Mouse (Mus musculus) adrenal gland (tissue): ENCODE data around the gene March1.

Experiments
- intact Hi-C: fragments of 180-260 bp; cut with DNase I; formaldehyde crosslinking; loops from one replicate; pipeline ENCODE4 v1.15.1; 2025

Gene March1

DNA sequence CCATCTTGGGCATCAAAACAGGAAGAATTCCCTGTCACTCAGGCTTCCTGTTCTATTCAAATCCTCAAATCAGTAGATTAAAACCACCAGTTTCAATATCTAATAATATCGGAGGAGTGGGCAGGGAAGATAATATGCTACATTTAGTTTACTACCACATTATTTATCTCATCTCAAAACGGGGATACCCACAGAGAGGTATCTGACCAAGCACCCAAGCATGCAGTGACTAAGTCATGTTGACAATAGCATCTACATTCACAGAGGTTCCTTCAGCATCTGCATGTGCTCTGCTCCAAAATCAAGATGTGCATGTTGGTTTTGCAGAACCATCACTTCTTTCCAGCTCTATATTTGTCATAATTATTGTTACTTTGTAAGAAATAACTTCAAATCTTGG, 364.3 kb downstream of the March1 start:
- intact Hi-C loops: no loop called here

DNA sequence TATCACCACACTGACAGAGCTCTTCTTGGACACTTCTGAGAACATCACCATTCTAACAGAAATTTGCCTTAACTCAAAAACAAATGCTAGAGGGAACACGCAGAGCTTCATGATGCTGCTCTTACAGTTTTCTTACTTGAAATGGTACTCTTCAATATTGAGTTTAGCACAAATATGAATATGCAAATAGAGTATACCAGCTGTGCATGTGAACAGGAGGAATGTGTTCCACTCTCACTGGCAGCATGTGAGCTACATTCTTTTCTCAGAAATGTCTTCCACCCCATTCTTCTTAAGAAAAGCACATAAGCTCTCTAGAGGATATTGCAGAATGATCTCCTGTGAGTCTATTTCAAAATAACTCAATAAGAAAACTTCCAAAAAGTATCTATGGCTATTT, 370.0 kb downstream of the March1 start:
- intact Hi-C loops: no loop called here

DNA sequence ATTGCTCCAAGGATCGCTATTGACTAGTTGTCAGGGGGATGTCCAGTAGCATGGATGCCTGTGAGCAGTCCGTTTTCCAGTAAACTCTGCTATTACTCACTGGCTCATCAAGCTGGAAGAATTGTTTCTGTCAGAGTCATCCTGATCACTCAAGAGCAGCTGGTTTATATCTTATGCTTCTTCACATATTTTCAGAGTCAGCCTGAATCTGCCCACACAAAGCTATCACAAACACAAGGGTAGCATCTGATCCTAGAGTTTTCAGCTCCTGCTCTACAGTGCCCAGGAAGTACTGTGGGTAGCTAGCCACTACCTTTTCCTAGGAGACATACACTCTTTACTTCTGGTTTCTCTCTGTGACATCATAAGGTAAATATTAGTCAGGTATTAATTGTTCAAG, 405.1 kb downstream of the March1 start:
- intact Hi-C loops: no loop called here

DNA sequence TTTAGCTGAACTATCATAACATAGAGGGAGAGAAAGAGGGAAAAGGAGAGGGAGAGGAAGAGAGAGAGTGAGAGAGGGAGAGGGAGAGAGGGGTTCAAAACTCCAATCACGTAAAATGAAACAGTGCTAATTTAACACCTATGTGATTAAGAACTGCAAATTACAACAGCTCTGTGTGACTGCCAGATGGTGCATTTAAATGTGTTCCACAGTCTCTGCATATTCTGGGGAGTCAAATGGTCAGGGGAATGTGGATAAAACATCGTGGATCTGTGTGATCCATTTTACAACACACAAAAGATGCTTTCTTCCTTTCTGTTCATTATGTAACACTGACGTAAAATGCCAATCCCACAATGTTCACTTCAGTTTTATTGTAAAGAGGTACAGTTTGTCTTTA, 416.0 kb downstream of the March1 start:
- intact Hi-C loops: no loop called here

DNA sequence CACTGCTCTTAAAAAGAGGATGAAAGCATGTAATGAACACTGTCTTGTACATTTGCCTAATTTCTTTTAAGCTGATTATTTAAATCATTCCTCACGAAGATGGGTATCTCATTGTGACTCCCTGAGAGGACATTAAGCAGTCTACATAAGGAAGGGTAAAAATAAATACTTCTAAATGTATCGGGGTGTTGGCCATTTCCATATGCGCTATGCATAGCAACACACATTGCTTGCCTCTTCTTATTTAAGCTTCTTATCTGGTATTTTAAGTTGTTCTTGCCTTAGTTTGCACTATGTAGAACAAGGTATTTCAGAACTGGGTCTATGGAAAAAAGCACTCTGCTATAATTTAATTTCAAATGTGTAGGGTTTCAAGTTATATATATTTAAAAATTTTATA, 416.7 kb downstream of the March1 start:
- intact Hi-C loops: no loop called here

DNA sequence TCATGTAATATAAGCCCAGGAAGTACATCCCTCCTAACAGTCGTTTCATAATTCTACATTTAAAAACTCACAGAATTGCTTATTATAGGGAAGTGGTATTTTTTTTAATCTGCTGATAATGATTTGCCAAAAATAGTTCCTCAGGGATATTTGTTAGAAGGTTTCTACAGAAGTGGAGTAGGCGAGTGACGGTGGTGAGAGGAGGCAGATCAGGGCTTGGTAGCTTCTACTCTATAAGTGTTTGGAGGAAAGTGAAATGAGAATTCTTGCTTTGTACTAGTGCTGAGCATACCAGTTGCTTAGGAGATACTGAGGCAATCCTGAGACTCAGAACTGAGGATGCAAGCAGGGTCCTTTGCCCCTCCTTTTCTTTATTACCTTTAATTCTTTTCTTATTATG, 476.5 kb downstream of the March1 start:
- intact Hi-C loops: no loop called here

DNA sequence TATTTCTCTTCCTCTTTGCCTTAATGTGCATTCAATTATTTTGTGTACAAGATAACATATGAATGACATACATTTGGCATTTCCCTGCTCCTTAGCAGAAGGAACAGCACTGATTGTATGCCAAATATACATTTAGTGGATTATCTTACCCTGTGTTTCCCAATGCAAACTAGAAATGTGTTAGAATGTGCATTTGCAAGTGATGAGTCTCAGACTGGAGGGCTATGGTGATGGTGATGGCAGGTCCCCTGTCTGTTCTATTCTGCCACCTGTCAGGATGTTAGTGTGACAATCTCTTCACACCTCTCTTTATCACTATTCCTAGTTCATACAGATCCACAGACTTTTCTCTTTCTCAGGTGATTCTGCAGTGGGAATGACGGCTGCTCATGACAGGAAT, 480.4 kb downstream of the March1 start:
- intact Hi-C loops: no loop called here

DNA sequence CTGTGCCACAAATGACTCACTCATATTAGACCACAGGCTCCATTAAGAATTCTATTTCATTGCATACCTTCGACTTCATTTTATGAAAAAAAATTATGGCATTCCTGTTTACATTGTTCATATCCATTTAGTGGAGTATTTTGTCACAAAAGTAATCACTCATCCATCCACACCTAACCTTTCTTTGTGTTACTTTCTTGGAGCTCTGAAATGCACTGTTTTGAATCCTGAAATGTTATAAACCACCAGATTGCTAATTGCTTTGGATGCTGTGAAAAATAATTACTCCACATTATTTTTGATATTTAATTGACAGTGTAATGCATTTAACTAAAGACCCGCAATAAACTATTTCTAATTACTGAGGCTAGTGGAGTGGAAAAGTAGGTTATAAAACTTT, 501.6 kb downstream of the March1 start:
- intact Hi-C loops: no loop called here

DNA sequence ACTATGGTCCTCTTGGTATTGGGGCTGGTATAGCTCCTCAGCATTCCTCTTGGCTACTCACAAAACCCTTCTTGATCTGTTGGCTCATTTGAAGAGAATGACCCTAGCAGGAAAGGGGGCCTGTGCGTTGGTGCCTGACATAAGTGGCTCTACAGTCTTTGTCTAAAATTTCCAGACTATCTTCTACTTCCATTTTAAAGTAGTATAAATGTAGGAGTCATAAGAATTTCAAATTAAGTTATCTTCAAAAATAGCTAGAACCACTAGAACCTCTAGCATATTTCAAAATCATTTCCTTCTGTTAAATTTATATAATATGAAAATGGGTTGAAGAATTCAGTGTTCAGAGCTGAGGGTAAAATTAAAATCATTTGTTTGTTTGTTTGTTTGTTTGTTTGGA, 541.9 kb downstream of the March1 start:
- intact Hi-C loops: no loop called here

DNA sequence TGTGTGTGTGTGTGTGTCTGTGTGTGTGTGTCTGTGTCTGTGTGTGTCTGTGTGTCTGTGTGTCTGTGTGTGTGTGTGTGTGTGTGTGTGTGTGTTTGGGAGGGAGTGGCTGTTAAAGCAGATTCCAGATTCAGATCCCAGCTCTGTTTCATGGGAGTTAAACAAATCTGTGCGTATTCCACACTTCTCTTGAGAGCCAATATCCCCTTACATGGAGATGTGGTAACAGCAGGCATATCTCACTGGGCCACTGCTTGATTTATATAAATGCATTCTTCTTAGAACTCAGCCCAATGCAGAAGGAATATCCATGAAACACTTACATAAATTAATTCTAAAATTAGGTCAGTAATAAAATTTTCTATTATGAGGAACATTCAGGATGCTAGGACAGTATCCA, 549.1 kb downstream of the March1 start:
- intact Hi-C loops: no loop called here

DNA sequence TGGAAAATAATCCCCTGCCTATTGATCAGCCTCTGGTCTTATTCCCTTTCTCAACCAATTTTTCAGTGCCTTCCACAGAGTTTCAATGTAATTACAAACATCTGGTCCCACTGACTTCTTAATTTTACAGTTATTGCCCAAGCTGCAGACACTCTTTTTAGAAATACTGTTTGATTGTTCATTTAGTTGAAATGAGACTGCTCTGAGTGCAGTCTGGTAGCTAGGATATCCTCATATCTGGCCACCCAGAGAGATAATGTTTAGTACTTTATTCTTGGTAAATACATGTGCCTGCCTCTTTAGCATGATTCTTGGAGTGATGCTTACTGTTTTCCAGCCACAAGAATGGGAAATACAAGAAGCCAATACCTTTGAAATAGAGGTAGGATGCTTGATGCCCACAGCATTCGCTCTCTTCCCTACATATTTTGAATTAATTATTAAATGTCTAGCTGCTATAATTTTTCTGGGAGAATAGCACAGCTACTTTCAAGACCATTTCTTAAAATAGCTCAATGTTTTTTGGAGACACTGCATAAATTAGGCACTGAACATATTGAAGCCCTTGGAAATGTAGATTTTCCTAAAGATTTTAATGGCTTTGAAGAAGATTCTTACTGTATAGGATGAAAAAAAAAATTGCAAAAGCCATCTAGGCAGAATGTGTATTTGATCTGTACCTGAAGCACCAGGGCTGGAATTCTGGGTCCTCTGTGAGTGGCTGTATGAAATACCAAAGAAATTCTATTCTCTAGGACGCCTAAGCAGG, 549.9 kb downstream of the March1 start:
- intact Hi-C loops: no loop called here

DNA sequence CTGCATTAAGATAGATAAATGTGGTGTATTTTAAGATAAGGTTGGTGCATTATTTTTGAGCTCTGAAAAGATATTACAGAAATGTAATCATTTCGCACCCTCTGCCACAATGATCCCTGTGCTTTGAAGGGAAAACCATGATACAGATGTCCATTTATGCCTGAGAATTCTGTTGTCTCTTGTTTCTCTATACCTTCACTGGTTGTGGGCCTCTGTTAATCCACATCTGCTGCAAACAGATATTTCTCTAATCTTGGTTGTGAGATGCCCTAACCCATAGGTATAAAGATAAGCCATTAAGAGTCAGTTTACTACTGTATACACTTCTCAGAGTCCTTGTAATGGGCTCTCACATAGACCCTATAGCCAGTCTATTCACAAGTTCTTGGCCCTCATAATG, 561.6 kb downstream of the March1 start:
- intact Hi-C loops: no loop called here

DNA sequence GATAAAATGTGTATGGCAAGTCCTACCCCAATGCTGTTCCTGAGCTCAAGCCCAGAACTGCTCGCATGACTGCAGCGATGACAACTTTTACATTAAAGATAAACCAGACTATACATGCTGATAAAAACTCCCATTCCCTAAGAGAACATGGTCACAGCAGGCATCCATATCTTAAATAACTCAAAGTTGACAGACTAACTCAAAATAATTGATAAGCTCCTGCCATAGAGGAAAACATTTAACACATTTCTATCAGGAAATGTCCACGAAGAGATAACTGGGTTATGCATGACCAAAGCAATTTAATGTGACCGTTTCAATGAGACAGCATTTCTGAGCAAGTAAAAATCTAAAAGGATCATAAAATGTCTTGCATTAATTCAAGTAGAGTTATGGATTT, 563.6 kb downstream of the March1 start:
- intact Hi-C loops: no loop called here

DNA sequence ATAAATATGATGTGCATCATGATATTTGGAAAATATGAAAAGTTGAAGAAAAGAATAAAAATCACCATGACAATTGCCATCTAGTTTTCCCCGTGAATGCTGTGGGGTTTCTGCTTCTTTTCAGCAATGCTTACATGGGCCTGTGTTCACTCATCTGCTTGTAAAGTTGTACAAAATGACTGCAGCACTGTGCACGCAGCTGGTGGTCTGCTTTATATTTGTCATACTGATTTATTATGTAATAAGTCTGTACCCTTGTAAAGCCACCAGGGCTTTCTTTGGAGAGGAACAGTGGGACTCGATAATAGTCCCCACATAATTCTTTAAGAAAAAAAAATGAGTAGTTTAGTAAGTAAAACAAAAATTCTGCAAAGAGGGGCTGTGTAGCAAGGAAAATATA, 564.6 kb downstream of the March1 start:
- intact Hi-C loops: no loop called here

DNA sequence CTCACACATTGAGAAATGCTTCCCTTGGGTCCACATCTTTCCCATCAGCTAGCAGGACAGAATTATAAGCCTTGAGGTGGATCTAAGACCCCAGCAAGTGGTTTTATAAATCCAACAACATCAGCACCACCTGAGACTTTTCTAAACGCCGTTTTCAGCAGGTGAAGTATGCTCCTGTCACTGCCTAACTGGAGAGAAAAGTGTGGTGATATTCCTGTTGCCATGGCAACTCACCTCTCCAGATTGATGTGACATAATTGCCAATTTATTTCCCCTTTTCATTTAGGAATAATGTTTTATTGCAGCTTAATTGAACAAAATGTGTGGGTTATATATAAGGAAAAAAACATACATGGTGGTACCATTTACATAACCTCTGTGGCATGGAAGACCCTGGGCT, 565.8 kb downstream of the March1 start:
- intact Hi-C loops: no loop called here

DNA sequence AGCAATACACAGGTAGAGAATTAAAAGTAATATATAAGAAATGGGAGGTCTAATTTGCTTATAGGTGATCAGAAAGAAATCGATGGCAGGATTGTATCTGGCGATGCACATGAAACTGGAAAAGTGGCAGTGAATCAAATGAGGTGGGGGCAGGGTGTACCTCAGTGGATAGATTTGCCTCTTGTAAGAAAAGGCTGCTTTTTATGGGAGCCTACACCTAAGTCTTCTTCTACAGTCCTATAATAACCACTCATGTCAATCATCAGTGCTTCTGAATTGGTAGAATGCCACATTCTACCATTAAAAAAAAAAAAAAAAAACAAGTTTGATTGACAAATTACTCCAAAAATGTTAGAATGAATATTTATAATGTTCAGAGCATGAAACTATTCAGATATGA, 567.5 kb downstream of the March1 start:
- intact Hi-C loops: no loop called here

DNA sequence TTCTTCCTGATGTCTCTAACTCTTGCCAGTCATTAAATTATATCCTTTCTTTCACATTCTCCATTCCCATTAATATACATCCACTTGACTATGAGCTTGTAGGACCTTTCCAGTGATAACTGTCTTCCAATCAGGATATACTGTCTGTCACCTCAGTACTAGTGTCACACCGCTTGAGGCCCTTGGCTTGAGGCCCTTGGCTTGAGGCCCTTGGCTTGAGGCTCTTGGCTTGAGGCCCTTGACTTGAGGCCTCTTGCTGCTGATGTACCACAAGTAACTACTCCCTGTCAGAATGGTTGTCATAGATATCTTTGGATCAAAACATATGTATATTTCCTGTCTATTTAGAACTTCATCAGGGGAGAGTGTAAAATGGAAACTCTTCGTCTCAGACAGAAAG, 576.7 kb downstream of the March1 start:
- intact Hi-C loops: no loop called here

DNA sequence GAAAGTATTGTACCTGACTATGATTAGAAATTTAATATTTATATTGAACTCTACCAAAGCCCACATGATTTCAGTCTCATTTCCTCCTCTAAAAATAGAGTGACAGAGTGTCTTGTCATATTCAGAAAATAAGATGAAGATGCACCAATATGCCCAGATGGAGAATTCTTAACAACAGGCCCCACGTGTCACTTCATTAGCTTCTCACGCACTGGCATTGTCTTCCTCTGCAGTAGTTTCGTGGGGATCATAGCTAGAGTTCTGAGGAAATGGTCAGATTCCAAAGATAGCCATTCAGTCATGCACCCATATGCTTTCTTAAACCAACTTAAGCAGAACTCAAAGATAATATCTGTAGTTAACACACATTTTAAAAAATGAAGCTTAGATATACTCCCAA, 582.5 kb downstream of the March1 start:
- intact Hi-C loops: no loop called here

DNA sequence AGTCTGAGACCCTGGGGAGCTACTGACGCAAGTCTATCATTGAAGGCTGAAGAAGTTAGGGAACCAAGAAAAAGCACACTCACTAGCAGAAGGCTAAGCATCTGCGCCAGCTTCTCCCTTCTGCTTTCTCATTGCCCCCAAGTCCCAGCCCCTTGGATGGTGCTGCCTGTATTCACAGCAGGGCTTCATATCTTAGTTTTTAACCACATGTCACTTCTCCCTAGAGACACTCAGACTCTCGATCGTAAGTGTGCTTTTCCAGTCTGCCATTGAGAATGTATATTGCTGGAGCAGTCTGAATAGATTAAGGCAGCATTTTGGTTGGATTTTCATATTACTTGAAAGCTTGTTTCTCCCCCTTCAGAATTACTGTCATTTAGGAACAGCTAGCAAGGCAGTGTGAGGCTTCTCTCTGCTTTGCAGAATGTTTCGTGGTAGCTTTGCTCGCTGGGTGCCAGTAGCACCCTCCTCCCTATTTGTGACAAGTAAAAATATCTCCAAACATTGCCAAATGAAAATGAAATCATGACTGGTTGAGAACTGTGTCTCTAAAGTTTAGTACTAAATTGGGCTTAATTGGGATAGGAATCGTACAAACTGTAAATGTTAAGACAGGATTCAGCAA, 586.2 kb downstream of the March1 start:
- intact Hi-C loops: no loop called here

DNA sequence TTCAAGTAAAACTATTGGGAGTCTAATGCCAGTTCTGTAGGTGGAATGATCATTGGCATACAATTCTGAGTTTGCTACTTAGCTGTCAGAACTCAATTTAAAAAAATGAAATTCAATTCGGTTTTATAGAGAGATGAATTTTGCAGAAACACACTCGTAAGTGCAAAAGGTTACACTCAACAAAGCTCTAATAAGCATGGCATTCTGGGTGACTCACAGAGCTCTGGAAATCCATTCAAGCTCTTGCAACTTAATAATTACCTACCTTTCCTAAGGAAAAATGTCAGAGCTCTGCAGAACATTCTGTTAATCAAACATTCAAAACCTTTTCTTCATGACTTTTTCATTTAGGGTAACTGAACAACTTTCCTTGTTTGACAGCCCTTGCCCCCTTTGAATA, 591.9 kb downstream of the March1 start:
- intact Hi-C loops: no loop called here

DNA sequence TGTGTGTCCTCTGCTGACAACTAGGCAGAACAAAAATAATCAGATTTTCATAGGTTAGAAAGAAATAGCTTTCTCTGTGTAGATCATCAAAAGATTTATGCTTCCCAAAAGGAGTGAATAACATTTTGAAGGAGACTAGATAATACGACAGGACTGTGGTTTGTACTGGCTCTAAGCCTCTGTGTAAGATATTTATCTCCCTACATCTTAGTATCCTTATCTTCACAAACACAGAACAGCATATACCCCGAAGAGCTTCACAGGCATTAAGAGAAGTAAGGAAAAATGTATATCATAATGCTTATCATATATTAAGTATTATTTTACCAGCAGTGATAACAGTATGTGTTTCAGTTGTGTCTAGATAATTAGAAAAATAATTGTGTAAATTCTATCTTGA, 592.6 kb downstream of the March1 start:
- intact Hi-C loops: no loop called here

DNA sequence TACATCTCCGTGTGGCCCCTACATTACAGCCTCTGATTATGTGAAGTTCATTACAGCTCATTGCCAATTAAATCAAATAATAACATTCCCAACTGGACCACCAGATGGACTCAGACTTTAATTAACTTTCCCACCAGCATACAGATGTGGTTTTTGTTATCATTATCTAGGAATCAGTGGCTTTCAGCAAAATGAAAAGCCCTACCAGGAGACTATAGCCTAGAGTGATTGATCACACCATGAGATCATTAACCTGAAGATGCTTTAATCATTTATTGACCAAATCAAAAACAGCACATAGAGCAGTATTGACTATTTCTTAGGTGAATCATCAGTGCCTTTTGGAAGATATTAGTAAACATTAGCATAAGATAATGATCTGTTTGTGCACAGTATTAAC, 602.3 kb downstream of the March1 start:
- intact Hi-C loops: no loop called here

DNA sequence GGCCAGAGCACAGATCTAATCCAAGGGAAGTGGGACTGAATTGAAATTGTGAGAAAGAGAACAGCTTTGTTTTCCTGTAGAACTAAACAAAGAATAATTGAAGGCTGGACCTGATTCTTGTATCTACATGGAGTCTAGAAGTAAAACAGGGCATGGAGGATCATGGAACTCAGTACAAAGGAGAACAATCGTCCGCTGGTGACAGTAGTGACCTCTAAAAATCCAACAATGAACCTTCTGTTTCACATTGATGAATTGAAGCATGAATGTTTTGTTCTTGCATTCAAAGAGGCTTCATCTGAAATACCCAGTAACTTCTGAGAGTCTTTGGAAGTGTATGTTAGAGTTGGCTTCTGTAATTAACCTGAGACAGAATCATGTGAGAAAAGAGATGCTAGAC, 612.2 kb downstream of the March1 start:
- intact Hi-C loops: no loop called here
